Mouse (Mus musculus): Measurements from ENCODE around the gene Bmp6. TPM values are rescaled to one million over a fixed set of nuclear protein-coding genes. Genes with fewer than 3 reads are reported as not detected.

Bmp6 gene
- polyA plus RNA-seq (2012; rRNA removed) = 14.3 and 15.6 TPM in 2 replicates

DNA sequence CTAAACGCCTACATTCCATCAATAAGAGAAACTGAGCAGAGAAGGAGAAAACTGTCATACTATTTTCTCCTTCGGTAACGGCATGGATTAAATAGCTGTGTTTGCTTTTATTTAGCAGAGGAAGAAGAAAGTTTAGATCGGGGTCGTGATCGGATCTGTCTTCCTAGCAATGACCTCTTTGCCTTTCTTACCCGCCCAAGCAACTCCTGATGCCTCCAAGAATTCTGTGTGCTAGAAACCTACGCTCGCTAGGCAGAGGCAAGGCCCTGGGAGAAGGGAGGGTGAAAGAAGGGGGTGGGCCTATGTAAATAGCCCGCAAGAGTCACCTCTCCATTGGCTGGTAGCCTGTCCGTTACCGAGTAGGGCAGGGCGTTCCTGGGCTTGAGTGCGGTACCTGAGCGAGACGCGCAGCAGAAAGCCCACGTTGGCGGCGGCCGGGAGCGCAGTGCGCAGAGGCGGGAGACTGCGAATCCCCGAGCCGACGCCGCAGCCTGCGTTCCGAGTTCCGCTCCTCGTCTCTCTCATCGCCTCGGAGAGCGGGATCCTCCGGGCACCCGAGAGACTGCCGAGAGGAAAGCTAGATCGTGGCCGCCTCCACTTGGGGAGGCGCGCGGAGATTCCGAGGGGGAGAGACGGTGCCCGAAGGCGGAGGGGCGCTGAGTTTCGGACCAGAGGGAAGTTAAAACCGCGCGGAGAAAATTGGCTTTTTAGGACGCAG, at the start of gene Bmp6:
Gene Bmp6 (plus strand): TSS at position 395 of the 718 bp plus-strand sequence.
- no peak for DNase-seq (ENCODE audit: low read depth)

DNA sequence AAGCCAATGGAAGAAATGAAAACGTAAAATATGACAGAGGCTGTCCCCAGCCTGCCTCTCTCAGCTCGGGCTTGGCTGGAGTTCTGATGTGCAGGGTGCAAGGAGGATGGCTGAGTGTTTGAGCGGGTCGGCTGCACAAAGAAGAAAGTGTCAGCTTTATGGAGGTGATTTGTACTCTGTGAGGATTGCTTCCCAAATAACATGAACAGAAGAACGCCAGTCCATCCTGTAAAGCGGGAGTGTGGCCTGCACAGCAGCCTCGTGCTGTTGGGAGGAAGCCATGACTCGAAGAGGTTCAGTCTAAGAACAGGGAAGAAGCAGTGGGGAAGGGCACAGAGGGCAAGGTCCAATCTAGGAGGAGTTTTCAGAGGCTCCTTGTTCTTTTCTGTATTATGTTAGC, 48.7 kb upstream of the Bmp6 start:
- no peak for DNase-seq (ENCODE audit: low read depth)

DNA sequence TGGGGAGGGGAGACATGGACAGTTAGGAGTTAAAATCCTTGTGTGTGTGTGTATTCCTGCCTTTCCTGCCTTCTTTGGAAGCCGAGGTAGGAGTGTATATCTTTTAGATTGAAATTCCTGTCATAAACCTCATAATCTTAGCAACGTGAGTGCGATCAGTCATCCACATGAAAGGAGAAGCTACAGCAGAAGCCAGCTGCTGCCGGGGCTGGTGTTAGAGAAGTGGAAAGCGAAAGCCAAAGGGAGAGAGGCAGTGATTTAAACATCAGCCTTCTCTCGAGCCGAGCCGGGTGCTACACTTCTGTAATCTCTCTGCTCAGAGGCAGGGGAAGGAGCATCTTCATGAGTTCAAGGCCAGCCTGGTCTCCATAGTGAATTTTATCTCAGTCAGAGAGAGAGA, 48.3 kb upstream of the Bmp6 start:
- DNase-seq (ENCODE audit: low read depth) = no peak

DNA sequence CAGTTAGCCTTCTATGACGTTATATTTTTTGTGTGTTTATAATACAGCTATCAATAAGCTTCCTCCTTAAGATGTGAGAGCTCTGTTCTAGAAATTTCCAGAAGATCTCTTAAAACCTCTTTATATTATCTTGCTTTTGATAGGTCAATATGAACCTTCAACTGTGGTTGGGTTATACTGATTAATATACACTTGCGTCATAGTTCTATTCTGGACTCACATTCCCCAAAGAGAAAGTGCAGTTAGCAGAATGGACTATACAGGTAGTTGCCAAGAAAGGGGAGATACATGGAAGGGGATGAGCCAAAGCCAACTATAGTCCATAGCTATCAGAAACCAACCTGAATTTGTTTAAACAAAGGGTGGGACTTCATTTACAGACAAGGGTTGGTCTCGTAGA, 33.8 kb upstream of the Bmp6 start:
- no peak for DNase-seq (ENCODE audit: low read depth)

DNA sequence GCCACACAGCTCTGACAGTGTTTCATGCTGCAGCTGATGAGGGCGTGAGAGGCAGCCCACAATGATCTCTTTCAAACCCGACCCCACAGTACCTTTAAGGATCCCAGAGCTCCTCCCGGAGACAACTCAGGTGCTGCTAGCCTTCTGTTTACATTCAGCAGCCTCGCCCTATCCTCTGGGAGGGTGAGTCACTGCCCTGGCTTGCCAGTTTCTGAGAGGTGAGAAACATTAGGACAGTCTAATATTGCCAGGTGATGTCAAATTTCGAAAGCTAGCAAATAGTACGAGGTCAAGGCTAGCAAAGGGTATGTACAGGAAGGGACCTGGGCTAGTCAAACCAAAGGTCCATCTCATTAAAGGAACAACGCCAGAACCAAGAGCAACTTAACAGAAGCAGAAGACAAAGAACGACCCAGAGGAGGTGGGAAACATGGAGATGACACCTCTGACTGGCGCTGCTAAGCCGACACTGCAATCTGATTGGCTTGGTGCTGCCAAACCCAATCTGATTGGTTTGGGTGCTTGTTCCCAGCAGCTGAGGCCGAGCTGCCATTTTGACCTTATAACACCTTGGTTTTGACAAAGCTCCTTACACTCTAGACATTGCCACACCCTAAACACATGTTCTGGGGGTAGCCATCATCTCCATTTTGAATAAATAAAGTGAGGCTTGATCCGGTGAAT, 32.4 kb upstream of the Bmp6 start:
- DNase-seq (ENCODE audit: low read depth) = peak; percentile 17

DNA sequence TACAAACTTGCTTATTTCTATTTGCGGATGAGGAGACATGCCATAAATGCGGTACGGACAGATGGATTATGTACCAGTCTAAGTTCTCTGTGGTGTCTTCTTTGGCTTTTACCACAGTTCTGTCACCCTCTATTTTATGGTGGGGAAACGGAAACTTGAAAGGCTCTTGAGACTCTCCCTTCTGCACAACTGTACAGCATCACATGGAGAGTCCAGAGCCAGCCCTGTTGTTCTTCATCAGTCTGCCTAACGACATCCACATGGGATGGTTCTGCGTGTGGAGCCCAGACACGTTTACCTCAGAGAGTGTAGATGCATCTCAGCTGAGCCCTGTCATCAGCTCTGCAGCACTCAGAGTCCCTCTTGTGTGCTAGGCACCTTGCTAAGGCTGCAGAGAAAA, 30.3 kb upstream of the Bmp6 start:
- no peak for DNase-seq (ENCODE audit: low read depth)

DNA sequence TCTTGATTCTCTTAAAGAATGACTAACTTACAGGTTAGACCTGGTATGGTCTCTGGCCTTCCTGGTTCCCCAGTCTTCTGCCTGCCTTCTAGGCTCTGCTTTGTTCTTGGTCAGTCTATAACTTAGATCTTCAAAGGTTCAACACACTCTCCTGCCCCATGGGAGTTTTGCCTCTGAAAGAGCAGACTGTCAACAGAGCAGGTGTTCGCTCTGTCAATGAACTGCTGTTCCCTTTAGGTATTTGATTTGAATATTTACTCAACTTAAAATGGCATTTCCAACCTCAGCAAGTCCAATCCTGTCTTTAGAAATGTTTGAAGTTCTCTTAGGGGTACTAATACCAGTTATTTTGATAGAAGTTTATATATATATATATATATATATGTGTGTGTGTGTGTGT, 26.5 kb upstream of the Bmp6 start:
- DNase-seq (ENCODE audit: low read depth) = no peak

DNA sequence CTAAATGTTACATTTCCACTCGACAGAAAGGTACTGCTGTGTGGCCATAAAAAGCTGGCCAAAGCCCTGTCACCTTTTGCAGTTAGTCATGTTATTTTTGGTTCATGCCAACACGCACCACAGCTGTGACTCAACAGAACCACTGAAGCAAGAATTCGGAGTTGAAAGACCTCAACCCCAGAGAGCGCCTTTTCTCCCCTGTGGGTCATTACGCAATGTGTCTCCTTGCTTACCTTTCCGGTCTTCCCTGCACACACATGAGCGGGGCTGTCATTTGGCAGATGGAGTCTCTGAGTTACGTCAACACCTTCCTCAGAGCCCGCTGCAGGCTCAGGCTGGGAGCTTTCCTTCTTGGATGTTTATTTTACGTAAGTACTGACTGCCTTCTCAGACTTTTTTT, 24.6 kb upstream of the Bmp6 start:
- DNase-seq (ENCODE audit: low read depth) = peak; percentile 68

DNA sequence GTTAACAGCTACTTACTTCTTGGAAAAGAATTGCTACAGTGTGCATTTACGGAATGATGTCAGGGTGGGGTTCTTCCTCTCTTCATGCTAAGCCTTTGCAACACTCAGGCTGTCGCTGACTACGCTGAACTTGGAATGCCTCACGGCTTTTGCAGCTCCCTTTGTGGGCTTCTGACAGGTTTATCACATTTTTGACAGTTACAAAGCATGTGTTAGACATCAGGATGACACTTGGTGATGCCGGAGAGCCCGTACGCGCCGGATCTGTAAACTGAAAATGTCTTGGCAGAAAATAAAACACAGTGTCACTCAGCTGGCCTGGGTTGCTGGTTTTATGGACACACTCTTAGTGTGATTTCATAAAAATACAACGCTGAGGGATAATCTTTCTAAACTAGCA, 20.5 kb upstream of the Bmp6 start:
- DNase-seq (ENCODE audit: low read depth) = no peak

DNA sequence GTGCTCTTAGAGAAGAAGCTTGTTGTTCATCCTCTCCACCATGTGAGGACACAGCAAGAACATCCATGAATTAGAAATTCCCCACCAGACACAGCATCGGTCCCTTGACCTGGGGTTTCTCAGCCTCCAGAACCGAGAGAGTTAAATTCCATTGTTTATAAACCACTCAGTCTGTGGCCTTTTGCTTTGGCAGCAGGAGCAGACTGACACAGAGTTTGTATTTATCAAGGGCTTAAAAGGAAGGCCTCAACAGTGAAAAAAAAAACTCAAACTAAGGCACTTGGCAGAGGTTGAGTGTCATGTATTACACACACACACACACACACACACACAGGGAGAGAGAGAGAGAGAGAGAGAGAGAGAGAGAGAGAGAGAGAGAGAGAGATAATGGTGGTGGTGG, 17.5 kb upstream of the Bmp6 start:
- DNase-seq (ENCODE audit: low read depth) = no peak

DNA sequence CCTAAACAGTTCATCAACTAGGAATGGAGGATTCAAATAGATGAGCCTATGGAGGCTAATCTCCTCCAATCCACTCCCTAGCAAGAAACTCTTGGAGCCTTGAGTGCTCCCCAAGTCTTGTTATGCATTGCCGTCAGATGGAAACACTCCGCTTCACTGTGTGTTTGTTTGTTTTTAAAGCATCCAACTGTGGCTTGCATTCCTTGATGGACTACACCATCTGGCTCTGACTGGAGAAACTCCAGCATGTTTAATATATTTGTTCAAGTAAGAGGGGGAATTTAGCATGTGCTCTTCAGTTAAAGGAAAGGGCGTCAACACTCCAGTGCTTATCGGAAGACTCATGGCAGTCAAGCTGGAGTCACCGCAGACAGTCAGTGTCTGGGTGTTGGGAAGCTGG, 11.4 kb upstream of the Bmp6 start:
- no peak for DNase-seq (ENCODE audit: low read depth)

DNA sequence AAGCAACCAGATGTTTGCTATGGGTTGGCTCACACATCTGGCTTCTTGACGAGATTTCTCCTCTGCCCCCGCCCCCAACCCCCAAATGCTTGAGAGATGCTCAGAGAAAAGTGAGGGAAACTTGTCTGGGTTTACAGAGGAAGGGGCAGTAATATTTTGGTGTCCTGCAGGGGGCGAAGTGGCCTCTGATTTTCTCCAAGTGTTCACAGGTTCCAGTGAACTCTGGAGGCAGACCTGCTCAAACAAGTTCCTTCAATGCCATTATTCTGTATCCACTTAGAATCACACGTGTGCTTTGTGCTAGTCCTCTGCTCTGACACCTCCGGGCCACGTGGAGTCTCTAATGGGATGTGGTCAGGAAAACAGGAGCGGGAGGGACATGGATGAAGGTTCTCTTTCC, 2.3 kb upstream of the Bmp6 start:
- DNase-seq (ENCODE audit: low read depth) = no peak

DNA sequence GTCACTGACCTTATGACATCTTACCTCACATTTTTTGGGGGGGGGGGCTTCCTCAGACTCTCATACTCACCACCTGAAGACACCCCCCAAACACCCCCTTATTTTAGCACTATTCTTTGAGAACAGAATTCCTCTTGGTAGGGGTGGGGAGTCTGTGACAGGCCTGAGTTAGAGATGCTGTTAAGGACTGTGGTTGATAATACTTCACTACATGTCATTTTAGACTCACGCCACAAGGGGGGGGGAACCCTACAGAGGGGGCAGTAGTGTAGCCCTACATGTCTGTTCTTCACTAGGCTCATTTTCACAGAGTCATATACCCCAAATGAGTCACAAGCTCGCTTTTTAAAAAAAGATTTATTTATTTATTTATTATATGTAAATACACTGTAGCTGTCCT, 1.7 kb upstream of the Bmp6 start:
- DNase-seq (ENCODE audit: low read depth) = no peak

DNA sequence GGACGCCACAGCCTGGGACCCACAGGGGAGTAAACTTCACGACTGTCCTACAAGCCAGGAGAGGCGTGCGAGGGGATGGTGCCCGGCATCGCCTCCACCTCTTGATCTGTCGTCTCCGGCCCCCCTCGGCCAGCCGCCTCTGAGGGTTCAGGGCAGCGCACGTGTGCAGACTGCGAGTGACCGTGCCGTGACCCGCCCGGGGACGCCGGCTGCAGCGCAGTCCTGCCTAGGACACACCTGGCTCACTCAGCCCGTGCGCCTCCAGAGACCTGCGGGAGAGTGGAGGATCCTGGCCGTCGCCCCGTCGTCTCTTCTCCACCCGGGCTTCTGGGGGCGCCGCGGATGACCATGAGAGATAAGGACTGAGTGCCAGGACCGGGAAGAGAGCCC, 519 bp downstream of the Bmp6 start:
- no peak for DNase-seq (ENCODE audit: low read depth)

DNA sequence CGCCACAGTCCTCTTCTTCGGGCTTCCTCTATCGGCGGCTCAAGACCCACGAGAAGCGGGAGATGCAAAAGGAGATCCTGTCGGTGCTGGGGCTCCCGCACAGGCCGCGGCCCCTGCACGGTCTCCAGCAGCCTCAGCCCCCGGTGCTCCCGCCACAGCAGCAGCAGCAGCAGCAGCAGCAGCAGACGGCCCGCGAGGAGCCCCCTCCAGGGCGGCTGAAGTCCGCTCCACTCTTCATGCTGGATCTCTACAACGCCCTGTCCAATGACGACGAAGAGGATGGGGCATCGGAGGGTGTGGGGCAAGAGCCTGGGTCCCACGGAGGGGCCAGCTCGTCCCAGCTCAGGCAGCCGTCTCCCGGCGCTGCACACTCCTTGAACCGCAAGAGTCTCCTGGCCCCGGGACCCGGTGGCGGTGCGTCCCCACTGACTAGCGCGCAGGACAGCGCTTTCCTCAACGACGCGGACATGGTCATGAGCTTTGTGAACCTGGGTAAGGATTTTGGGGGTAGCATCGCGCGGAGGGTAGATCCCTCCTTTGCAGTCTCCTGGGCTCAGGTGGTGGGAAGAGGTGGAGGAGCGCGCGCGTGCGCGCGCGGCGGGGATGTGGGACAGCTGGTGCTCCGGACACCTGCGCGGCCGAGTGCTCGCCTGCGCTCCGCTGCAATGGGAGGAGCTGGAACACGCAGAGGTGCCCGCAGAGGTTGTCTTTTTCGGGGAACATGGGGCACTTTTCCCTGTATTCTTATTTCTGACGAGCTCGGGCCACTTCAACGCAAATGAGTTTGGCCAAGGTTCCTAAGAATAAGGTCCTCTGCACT, 1.4 kb downstream of the Bmp6 start:
- DNase-seq (ENCODE audit: low read depth) = no peak

DNA sequence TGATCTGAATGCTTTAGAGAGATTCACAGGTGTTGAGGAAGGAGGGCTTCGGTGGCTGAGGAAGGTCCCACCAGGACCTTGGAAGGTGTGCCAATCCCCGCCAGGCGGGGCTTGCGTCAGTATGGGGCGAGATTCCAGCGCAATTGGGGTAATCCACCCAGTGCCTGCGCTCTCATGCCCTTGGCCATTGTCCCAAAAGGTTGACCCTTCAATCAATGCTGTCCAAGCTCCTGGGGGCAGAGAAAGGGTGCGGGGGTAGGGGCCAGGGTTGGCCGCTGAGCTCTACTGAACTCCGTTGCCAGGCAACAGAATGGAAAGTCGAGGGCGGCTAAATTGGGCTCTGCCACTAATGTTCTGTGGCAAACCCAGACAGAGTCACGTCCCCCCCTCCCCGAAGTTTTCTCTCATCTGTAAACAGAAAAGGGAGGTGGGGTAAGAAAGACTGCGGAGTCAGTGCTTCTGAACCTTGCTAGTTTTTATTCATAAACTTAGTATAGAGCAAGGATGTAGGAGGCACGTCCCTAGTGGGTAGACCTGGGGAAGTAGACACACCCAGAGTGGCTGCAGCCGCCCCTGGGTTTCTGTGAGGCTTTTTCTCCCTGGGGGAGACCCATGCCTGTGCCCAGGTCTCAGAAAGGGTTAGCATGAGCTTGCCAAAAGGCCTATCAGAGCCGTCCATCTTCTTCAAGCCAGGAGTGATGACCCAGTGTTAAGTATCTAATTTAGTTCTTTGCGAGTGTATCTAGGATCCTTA, 2.3 kb downstream of the Bmp6 start:
- no peak for DNase-seq (ENCODE audit: low read depth)

DNA sequence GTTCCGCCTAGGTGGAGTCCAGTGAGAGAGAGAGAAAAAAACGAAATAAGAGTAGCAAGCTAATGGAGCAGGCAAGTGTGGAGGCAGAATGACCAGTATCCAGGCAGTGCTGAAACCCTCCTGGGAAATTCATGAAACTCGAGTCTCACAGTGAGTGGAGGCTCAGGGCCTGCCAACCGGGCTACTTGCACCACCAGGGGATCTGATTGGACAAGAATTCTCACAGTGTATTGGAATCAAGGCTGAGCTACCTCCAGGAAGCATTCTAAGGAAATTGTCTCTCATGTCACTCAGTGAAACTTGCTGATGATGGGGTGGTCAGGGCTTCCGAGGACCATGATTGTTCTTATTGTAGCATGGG, 2.8 kb downstream of the Bmp6 start:
- no peak for DNase-seq (ENCODE audit: low read depth)

DNA sequence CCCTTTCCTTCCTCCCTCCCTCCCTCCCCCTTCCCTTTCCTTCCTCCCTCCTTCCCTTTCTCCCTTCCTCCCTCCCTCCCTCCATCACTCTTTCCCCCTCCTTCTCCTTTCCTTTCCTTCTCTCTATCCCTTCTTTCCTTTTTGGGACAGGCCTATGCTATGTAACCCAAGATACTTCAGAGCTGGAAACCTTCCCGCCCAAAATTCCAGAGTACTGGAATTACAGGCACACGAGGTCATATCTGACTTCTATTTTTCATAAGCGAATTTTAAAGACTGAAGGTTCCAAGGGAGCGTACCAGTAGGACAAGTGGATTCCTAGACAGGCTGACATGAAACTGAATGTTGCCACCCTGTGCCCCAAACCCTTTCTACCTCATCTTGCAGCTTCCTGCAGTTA, 4.1 kb downstream of the Bmp6 start:
- DNase-seq (ENCODE audit: low read depth) = no peak

DNA sequence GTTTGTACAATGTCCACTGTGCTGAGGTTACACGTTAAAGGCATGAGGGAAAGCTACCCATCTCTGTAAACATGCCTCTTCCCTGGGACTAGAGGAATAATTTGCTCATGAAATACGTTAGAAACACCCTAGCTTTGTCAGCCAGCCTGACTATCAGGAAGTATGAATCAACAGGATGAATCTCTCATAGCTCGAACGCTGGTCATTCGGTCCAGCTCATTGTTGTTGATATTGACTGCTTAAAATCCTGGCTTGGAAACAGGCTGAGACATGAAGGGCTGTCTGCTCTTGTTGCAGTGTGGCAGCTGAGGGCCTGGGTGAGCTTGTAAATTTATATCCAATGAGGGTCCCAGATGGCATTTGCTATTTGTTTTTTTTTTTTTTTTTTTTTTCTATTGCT, 4.9 kb downstream of the Bmp6 start:
- DNase-seq (ENCODE audit: low read depth) = no peak

DNA sequence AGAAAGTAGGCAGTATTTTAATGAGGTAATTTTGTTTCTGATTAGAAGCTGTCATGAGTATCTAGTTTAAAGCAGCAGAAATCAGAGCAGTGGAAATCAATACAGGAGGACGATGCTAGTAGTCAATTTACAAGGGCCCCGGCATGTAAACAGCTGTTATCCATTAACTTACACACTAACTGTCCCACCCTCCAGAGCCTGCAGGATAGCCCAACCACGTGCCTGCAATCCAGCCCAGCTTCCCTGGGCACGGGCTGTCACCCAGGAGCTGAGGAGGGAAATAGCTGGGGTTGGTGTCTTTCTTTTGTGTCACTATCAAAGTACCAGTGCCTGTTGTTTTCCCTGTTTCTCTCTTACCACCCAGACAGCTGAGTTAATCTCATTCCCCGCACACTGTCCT, 7.1 kb downstream of the Bmp6 start:
- no peak for DNase-seq (ENCODE audit: low read depth)

DNA sequence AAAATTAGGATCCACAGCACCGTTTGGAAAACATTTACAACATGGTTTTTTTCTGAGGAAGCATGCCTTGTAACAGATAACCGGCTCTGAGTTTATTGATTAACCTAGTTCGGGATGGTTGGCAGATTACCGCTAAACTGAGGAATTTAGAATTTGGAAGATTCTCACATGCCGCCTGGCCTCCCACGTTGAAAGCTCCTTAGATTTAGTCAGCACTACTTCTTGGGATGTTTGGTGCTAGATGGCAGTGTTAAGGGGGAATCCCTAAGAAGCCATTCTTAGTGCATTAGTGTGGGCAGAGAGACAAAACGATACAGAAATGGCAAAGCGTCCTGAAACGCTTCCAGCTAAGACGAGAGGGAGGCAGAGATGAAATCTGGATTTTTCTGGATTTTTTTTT, 8.1 kb downstream of the Bmp6 start:
- DNase-seq (ENCODE audit: low read depth) = no peak
